Mouse (Mus musculus) forebrain, embryonic 10.5 days (tissue): ENCODE data around the gene Lnx1. TPM values are rescaled to one million over a fixed set of nuclear protein-coding genes. Genes with fewer than 3 reads are reported as not detected.

ENCODE experiments used
- DNase-seq: peaks from one replicate; pipeline ENCODE4 v3.0.0-alpha.2; 2017; ENCODE audit warnings: low spot score; ENCODE audit errors: extremely low spot score
- H3K27ac ChIP-seq: fragments of 300-500 bp; sonication (generic); 2 replicates; pipeline ENCODE4 v1.5.1; 2016; ENCODE audit warnings: mild to moderate bottlenecking
- H3K27me3 ChIP-seq: fragments of 300-500 bp; sonication (generic); 2 replicates; pipeline ENCODE4 v1.6.1; 2016; ENCODE audit warnings: mild to moderate bottlenecking; ENCODE audit not compliant: poor library complexity, severe bottlenecking
- H3K36me3 ChIP-seq: fragments of 300-500 bp; sonication (generic); replicated peaks from 2 replicates; pipeline ENCODE4 v1.6.1; 2016; ENCODE audit warnings: mild to moderate bottlenecking, moderate library complexity
- H3K4me1 ChIP-seq: fragments of 300-500 bp; sonication (generic); 2 replicates; pipeline ENCODE4 v1.6.1; 2016
- H3K4me3 ChIP-seq: fragments of 300-500 bp; sonication (generic); 2 replicates; pipeline ENCODE4 v1.5.1; 2016; ENCODE audit warnings: mild to moderate bottlenecking, moderate library complexity
- H3K9me3 ChIP-seq: fragments of 300-500 bp; sonication (generic); 2 replicates; pipeline ENCODE4 v1.6.1; 2016; ENCODE audit warnings: mild to moderate bottlenecking, moderate library complexity
- WGBS: fragments of 180-500 bp; shearing (Covaris S2); methylation state at CpG from one replicate; pipeline ENCODE4 v1.1.7; 2016; 5-methylcytosine and 5-hydroxymethylcytosine counted together
- polyA plus RNA-seq: library from polyadenylated mRNA; unstranded; fragments of >200 nt; fragmentation: Nextera tagmentation; extraction: Ambion mirVana; gene quantifications from 2 replicates; pipeline ENCODE4 v1.2.1, GENCODE M21; 2016

The Lnx1 gene
- polyA plus RNA-seq, 1 experiment from 2014 or later: 0.92 TPM

DNA sequence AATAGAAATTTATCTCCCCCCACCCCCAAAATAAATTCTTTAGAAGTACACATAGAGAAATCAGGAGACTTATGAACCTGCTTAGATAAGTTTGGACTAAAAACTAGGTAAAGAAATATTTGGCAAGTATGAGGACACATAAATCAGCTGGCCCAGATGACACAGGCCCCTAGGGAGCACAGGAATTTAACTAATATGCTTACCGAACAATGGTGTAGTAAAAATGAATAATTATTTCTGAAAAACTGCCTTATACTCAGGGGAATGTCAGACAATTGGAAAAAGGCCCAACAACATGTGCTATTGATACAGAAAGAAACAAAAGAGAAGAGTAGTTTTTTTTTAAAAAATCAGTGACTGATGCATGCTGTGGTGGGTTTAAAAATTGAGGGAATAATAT lies 40.1 kb downstream of the Lnx1 start:
- H3K27ac ChIP-seq: no peak overlapping the region
- H3K27me3 ChIP-seq: no peaks in the 10 kb centered on the region
- no peak for DNase-seq
- 91% methylated on average over 1 of the region's 1 CpGs for WGBS
- H3K36me3 ChIP-seq: no peaks in the 10 kb centered on the region
- H3K4me1 ChIP-seq: no peaks in the 10 kb centered on the region
- no peak overlapping the region for H3K4me3 ChIP-seq
- no peaks in the 10 kb centered on the region for H3K9me3 ChIP-seq

DNA sequence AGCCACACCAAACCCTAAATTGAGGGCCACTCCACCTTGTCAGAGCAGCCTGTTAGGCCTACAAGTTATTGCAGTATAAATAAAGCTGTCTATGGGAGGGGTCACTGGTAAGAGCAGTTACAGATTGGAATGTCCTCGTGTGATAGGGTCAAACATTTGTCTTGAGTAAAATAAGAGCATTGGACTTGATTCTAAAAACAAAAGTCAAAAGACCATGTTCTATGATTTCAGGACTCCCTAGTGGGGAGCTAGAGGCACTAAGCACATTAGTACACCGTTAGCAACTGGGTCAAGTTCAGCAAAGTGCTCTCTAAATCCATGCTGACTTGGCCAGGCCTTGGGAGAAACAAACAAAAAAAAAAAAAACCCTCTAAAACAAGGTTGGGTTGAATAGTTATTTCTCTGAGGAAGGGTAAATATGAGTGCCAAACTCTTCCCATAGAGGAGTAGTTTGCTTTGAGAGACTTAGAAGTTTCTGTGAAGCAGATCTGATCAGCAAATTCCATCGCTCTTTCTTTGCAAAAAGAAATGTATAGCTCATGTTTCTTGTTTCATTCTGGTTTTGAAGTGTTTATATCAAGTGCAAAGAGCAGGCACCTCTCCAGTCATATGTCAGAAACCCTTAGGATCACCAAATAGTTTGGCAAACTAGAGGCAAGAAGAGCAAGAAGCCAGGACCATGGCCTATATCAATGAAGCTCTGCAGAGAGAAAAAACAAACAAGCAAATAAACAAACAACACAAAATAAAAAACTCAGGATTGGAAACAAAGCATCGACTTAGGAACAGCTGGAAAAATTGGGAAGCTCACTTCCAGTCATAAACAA lies 40.8 kb downstream of the Lnx1 start:
- H3K9me3 ChIP-seq: no peaks in the 10 kb centered on the region
- H3K4me3 ChIP-seq: no peak overlapping the region
- 86% methylated on average over 4 of the region's 4 CpGs for WGBS
- no peak for DNase-seq
- H3K27ac ChIP-seq: no peak overlapping the region
- no peaks in the 10 kb centered on the region for H3K36me3 ChIP-seq
- no peaks in the 10 kb centered on the region for H3K4me1 ChIP-seq
- H3K27me3 ChIP-seq: no peaks in the 10 kb centered on the region

DNA sequence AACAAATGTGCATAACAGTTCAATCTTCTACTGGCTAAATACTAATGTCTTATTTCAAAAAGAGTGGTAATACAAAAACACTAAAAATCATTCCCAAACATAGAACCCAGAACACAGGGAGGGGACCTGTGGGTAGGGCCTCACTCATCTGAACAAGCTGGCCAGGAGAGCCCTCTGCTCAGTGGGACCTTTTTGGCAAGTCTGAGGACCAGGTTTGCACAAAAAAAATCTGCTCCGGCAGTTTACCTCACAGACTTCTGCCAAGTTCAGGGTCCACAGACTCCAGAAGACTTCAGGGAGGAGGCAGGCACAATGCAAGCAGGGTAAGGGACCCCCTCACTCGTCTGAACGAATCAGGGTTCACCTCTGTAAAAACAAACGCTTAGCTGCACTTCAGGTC lies 42.9 kb downstream of the Lnx1 start:
- DNase-seq: no peak
- Histone ChIP-seq H3K27ac (no peak overlapping the region), H3K36me3 (no peaks in the 10 kb centered on the region), H3K4me3 (no peak overlapping the region), H3K9me3 (no peaks in the 10 kb centered on the region), H3K27me3 (no peaks in the 10 kb centered on the region), H3K4me1 (no peaks in the 10 kb centered on the region)
- 92% methylated on average over 4 of the region's 4 CpGs for WGBS

DNA sequence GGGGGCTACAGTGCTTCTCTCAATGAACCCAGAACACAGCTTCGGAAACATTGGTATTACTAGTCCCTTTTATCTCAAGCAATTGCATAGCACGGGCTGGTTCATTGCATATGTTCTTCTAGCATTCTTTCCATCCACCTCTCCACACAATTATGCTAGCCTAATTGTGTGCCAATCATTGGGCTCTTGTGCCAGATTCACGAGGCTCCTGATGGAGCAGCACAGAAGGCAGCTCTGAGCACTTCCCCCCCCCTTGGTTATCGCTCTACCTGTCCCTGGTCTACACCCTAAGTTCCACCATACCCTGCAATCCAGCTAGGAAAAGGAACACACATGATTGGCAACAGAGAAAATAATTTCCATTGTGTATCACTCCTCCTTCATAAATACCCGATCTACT lies 43.4 kb downstream of the Lnx1 start:
- Histone ChIP-seq H3K9me3 (no peaks in the 10 kb centered on the region), H3K4me3 (no peak overlapping the region), H3K4me1 (no peaks in the 10 kb centered on the region), H3K27me3 (no peaks in the 10 kb centered on the region), H3K27ac (no peak overlapping the region), H3K36me3 (no peaks in the 10 kb centered on the region)
- WGBS: 89% methylated on average over 5 of the region's 5 CpGs
- DNase-seq: no peak

DNA sequence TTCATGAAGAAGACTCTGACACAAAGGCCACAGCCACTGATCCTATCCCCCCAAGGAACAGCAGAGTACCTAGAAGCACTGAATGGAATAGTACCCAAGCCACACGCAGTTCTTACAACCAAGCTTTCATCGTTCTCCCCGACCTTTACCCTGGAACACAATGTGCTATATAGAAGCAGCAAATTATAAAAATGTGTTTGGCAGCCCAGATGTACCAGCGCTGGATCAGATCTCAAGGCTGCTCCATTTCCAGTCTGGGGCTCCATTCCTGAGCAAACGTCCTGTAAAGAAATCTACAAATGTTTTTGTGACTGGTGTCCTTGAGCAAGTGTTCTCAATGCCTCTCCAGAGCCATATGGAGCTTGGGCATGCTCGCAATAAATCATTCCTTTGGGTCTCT lies 44.8 kb downstream of the Lnx1 start:
- Histone ChIP-seq H3K4me1 (no peaks in the 10 kb centered on the region), H3K9me3 (no peaks in the 10 kb centered on the region), H3K27me3 (no peaks in the 10 kb centered on the region), H3K27ac (no peak overlapping the region), H3K4me3 (no peak overlapping the region), H3K36me3 (no peaks in the 10 kb centered on the region)
- DNase-seq: no peak
- 81% methylated on average over 6 of the region's 6 CpGs for WGBS

DNA sequence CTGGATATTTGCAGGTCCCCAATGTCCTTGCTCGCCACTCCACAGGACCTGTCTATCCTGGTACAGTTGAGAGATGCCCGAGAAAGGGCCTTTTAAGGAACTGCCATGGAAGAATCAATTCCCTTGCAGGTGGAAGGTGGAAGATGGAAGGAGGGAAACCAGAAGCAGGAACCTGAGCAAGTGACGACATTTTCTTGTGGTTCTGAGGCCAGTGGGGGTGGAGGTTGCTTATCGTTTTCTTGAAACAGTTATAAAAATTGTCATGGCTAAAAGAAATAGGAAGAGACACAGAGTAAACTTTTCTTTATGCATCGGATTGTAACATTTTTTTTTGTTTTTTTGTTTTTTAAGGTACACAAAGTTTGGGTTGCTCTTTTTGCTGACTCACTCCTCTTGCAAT lies 46.3 kb downstream of the Lnx1 start:
- Histone ChIP-seq H3K4me3 (no peak overlapping the region), H3K36me3 (no peaks in the 10 kb centered on the region), H3K27me3 (no peaks in the 10 kb centered on the region), H3K4me1 (no peaks in the 10 kb centered on the region), H3K9me3 (no peaks in the 10 kb centered on the region), H3K27ac (no peak overlapping the region)
- DNase-seq: no peak
- WGBS: 90% methylated on average over 5 of the region's 5 CpGs

DNA sequence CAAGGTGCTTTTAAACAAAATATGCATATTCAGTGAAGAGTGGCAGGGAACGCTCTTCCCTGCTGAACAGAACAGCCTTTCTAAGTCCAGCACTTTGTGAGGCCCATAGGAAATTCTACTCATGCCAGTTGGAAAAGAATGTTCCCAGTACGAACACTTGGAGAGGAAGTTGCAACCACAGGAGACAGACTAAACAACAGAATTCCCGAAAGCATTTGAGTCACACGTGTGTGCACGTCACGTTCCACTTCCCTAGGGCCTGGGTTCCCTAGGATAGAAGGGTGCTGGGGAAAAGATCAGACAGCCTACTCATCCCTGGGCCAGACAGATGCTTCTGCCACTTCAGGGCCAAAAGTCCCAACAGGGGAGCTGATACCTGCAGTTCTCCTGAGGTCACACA lies 48.2 kb downstream of the Lnx1 start:
- Histone ChIP-seq H3K9me3 (no peaks in the 10 kb centered on the region), H3K4me1 (no peaks in the 10 kb centered on the region), H3K27me3 (no peaks in the 10 kb centered on the region), H3K4me3 (no peak overlapping the region), H3K36me3 (no peaks in the 10 kb centered on the region), H3K27ac (no peak overlapping the region)
- WGBS: 90% methylated on average over 6 of the region's 6 CpGs
- no peak for DNase-seq

DNA sequence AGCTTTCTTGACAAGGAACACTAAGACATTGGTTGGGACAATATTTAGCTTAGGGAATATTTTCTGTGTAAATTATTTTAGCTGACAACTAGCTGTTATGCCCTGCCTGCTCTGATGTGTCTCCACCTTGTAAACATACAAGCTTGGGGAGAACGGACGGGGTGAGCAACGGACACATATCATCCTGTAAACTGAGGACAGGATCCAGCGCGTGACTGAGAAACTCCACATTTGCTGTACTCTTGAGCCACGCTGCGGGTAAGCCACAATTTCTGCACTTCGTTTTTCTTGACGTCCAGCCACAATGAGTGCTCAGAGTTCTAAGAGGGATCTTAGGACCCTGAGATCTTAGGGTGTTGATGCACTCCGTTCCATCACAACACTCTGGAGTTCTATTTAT lies 48.9 kb downstream of the Lnx1 start:
- DNase-seq: no peak
- H3K4me1 ChIP-seq: no peaks in the 10 kb centered on the region
- no peak overlapping the region for H3K4me3 ChIP-seq
- WGBS: 92% methylated on average over 10 of the region's 10 CpGs
- no peaks in the 10 kb centered on the region for H3K27me3 ChIP-seq
- H3K27ac ChIP-seq: no peak overlapping the region
- H3K9me3 ChIP-seq: no peaks in the 10 kb centered on the region
- H3K36me3 ChIP-seq: no peaks in the 10 kb centered on the region

DNA sequence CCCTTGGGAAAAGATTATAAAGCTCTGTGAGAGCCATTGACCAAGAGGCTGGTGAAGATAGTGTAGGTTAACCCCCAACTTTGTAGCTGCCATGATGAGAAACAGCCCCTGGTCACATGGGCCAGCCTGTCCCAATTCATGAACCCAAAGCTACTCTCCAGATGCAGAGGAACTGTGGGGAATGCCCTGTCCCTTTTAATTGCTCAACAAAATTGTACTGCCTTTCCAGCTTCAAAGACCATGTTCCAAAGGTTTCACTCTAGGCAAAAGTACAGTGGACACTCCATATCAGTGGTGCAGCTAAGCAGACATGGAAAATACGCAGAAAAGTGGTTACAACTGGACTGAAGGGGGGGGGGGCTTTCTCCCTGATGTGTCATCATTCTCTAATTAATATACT lies 53.6 kb downstream of the Lnx1 start:
- H3K27me3 ChIP-seq: no peaks in the 10 kb centered on the region
- H3K36me3 ChIP-seq: no peaks in the 10 kb centered on the region
- no peaks in the 10 kb centered on the region for H3K9me3 ChIP-seq
- H3K27ac ChIP-seq: no peak overlapping the region
- 0 out of 2 replicates have a peak, but pooled peaks cover 7% of the 10 kb centered on the region for H3K4me1 ChIP-seq
- no peak overlapping the region for H3K4me3 ChIP-seq
- 89% methylated on average over 1 of the region's 1 CpGs for WGBS
- DNase-seq: no peak

DNA sequence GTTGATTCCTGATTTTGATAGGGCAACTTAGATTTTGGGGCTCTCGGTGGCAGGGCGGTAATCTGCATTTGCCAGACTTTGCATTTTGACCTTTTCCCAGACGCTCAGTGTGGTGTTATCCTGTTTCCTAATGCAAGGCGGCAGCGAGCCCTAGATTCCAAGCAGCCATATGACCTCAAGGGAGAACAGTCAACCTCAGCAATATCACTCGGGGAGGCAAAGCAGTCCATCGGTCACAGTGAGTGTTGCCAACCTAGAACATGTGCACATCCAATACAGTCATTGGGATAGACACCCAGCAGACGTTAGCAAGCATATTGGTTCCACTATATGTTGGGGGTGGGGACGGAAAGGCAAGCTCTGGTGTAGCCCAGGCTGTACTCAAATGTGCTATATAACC lies 54.5 kb downstream of the Lnx1 start:
- WGBS: 84% methylated on average over 9 of the region's 9 CpGs
- DNase-seq: no peak
- H3K27ac ChIP-seq: no peak overlapping the region

DNA sequence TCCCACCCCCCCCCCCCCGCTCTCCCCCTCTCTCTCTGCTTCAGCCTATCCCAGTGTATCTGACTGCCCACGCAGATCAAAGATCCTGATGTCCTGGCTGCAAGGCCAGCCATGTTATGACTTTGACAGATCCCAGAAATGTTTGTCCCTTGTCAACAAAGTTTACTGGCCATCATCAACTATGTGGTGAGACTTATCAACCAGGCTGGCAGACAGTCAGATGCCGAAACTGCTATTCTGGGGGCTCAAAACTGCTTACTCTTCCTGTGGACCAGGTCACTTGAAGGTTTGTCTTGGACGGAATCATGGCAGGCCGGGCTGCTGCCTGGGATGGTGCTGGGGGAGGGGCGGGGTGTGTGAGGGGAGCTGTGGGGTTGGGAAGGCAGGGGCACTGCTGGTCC lies 55.1 kb downstream of the Lnx1 start:
- no peaks in the 10 kb centered on the region for H3K9me3 ChIP-seq
- H3K4me3 ChIP-seq: no peak overlapping the region
- H3K36me3 ChIP-seq: no peaks in the 10 kb centered on the region
- WGBS: 74% methylated on average over 5 of the region's 6 CpGs
- H3K27me3 ChIP-seq: no peaks in the 10 kb centered on the region
- no peak for DNase-seq
- H3K27ac ChIP-seq: no peak overlapping the region
- peaks cover 7% of the 10 kb centered on the region; the same call in 1 of the 2 replicates for H3K4me1 ChIP-seq

More for the DNA sequence above, 54.5 kb downstream of the Lnx1 start:
- Histone ChIP-seq H3K27me3 (no peaks in the 10 kb centered on the region), H3K9me3 (no peaks in the 10 kb centered on the region), H3K4me1 (0 out of 2 replicates have a peak, but pooled peaks cover 7% of the 10 kb centered on the region), H3K36me3 (no peaks in the 10 kb centered on the region), H3K4me3 (no peak overlapping the region)

DNA sequence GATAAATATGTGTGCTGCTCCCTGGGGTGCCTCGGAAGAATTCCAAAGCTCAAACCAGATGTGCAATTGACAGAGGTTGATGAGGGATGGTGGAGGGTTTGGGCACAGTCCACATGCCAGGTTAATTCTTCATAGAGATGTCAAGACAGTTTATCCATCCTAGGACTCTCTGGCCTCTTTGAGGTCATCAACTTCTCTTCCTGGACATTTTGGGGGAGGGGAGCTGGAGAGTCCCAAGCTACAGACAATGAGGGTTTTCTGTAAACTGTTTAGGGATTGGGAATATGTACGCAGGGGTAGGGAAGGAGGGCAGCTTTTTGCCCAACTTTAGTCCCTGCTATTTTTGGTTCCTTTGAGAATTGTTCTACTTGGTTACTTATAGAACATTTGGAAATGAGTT lies 60.4 kb downstream of the Lnx1 start:
- H3K4me1 ChIP-seq: peaks cover 6% of the 10 kb centered on the region; the same call in 1 of the 2 replicates
- no peaks in the 10 kb centered on the region for H3K36me3 ChIP-seq
- no peaks in the 10 kb centered on the region for H3K9me3 ChIP-seq
- no peak overlapping the region for H3K27ac ChIP-seq
- H3K4me3 ChIP-seq: no peak overlapping the region
- no peak for DNase-seq
- H3K27me3 ChIP-seq: no peaks in the 10 kb centered on the region
- WGBS: 68% methylated on average over 2 of the region's 2 CpGs

DNA sequence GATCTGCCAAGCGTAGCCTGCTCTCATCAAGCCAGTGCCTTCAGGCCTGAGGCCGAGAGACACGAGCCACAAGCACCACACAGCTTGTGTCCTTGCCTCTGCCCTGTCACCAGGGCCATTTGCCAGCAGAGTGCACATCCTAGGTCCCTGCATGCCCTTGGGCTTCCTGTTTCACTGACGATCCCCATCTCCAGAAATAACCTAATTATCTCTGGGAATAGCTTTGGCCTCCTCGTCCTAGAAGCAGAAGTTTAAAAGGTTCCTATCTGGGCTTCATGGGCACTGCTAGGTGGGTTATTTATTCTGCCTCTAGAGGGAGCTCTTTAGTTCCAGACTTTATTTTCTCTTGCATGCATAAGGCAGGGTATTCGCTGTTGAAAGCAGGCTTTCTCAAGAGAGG lies 61.7 kb downstream of the Lnx1 start:
- 54% methylated on average over 6 of the region's 6 CpGs for WGBS
- no peak for DNase-seq
- peaks cover 5% of the 10 kb centered on the region; the same call in 1 of the 2 replicates for H3K4me1 ChIP-seq
- no peak overlapping the region for H3K27ac ChIP-seq
- no peaks in the 10 kb centered on the region for H3K9me3 ChIP-seq
- H3K4me3 ChIP-seq: no peak overlapping the region
- no peaks in the 10 kb centered on the region for H3K36me3 ChIP-seq
- H3K27me3 ChIP-seq: no peaks in the 10 kb centered on the region
